Mouse (Mus musculus): ENCODE measurements around the gene Dqx1. TPM values are rescaled to one million over a fixed set of nuclear protein-coding genes. Genes with fewer than 3 reads are reported as not detected.

Dqx1 gene
- polyA plus RNA-seq, 1 experiment = 0.85 TPM

DNA sequence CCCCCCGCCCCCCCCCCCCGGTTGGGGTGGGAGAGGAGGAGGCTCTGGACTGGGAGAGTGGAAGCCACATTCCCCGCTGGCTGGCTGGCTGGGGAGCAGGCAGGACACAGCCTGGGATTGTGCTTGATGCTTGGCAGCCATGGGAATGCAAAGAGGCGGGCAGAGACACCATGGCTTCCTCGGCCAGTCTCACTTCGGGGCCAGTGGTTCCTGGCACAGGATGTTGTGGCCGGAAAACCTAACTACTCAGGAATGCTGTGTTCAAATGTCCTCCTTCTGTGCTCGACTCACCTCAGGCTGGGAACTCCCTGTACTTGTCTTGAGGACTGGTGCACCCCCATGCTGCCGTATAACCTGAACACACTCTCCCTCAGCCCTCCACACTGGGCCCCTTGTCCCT lies 29.9 kb upstream of the Dqx1 start:
- TF ChIP-seq GATA1 (IDR thresholded peaks at IDR 0.05; ENCODE audit: low read length) = no peak

DNA sequence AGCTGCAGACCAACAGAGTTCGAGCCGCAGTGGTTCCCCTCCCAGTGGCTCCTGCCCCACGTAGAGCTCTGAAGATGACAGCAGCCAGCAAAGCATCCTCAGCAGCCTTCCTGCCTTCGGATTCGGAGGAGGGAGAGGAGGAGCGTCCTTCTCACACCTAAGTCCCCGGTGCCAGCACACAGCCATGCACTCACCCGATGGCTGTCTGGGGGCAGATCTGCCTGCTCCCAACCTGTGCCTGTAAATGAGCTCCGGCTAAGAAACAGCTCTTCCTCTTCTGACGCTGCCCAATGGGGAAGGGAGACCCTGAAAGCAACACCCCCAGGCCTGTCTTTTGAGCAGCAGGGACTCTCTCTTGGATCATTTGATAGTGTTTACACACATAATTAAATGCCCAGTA lies 27.9 kb upstream of the Dqx1 start:
- TF ChIP-seq GATA1 (IDR thresholded peaks at IDR 0.05; ENCODE audit: low read length) = no peak

DNA sequence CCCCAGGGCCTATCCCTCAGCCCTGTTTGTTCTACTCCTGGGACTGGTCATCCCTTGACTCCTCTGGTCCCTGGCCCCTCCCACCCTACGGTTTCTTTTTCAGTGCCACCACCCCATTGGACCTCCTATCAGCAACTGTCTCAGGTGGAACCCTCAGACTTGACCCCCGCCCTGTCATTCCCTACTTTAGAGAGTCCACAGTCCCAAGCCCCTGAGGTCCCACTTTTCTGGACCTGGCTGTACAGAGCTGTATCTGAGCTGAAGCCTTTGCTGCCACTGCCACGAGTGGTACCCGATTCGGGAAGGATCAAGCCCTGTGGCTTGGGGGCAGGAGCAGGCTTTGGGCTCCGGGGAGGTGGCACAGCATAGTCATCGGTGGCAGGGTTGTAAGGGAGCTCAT lies 26.5 kb upstream of the Dqx1 start:
- no peak for TF ChIP-seq GATA1 (IDR thresholded peaks at IDR 0.05; ENCODE audit: low read length)

DNA sequence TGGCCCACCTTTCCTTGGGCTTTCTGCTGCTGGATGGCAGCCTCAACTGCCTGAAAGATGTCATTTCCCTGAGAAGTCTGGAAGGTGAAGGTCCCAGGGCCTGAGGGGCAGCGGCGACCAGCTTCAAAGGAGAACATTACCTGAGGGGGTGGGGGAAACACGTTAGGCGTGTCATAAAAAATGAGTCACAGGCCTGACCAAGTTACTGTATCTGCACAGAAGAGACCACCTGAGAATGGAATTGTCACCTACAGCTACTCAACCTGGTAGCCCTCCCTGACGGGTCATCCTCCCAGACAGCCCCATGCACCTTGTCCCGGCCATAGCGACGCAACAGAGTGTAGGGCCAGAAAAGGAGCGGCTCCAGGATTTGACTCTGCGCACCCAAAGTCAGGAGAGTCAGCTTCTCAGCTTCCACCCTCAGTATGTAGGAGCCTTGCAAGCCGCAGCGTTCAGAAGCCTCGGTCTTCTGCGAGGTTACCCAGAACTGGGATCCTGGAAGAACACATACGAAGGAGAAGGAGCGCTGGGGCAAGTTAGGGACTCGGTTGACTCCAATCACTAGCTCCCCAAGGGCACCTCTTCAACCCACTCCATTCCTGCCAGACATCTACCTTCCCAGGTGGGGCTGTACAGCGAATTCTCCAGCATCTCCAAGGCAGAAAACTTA lies 25.6 kb upstream of the Dqx1 start:
- TF ChIP-seq GATA1 (IDR thresholded peaks at IDR 0.05; ENCODE audit: low read length) = no peak

DNA sequence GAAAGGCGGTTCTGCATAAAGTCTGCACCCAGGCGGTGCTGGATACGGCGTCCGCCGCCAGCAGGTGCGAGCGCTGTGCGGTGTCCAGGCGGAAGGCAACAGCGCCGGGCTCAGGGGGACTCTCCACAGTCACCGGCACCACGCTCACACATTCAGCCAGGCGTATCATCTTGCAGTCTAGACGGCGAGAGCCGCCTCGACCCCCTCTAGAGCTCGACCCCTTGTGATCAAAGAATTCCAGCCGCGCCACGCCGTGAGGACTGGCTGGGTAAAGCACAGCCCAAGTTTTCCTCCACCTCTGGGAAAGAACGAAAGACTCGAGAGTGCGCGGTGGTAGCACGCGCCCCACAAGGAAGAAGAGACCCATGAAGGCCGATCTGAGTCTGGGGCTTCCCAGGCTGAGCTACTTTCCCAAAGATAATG lies 24.9 kb upstream of the Dqx1 start:
- TF ChIP-seq GATA1 (IDR thresholded peaks at IDR 0.05; ENCODE audit: low read length) = no peak

DNA sequence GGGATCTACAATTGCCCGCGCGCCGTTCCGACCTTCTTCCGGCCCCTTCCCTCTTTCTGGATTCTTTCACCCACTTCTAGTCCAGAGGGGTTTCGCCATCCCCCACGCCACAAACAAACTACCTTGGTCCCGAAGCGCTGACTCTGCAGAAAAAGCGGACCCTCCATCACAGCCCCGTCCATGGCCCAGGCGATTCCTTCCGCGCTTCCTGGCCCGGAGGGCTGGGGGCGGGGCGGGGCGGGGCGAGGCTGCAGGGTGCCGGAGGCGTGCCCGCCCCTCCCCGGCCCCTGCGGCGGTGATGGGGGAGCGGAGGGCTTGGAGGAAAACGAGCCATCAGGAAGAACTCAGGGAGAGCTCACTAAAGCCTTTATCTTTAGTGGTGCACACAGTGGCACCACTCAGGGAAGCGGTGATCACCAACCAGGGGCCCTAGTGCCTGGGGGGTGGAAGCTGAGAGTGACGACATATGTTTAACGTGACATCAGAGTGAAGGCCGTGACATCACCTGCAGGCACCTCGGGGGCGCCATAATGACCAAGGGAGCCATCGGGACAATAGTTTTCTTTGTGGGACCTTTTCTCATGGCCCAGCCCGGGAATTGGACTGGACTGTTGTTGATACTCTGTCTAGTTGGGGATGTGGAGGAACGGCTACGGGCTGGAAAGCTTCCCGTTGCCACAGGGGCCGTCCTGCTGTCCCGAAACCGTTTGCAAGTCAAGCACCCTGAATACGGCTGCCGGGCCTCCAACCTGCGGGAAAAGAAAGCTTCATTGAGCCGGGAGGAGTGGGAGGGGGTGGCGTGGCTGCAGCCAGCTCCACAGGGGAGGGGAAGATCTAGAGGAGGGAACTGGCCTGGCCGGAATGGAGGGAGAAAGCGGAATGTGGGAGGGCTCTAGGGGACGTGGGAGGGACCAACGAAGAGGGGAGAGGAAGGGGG lies 24.1 kb upstream of the Dqx1 start, which contains the start of the genes Dok1 and Loxl3:
Dok1 (minus strand) TSS at position 223 of the 937 bp plus-strand sequence.
Loxl3 (plus strand) TSS at position 925 of the 937 bp plus-strand sequence.
- TF ChIP-seq GATA1 (IDR thresholded peaks at IDR 0.05; ENCODE audit: low read length) = no peak

DNA sequence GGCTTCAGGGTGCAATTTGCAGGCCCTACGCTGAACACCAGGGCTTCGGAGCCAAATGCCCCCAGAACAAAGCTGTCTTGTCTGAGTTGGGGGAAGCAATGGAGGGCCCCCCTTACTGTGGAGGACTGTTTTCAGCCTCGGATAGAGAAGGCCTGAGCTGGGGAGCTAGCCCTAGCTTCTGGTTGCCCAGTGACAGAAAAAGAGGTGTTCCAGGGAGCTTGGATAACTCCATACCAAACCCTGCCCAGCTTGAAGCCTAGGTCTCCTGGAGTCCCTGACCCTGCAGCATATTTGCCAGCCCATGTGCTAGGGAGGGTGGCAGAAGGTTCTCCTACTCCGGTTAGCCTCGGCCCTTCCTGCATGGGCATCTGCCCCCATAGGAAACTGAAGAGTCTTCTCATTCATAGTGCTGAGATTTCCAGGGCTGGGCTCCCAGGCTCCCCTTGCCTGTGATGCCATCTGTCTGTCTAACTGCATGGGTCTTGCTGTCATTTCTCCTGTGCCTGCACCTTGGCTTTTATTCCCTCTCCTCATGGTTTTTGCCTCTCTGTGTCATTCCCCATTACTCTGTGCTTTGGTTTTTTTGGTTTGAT lies 23.1 kb upstream of the Dqx1 start:
- no peak for TF ChIP-seq GATA1 (IDR thresholded peaks at IDR 0.05; ENCODE audit: low read length)

DNA sequence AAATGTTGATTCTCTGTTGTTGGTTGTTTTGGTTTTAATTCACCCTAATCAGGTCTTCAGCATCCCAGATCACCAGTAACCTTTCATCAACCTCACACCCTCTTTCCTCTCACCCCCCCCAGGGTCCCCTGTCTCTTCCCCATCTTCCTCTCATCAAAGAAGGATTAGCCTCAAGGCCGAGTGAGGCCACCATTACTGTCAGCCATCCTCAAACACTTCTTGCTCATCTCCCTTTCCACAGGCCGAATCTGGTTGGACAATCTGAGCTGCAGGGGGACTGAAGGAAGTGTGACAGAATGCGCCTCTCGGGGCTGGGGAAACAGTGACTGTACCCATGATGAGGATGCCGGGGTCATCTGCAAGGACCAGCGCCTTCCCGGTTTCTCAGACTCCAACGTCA lies 20.5 kb upstream of the Dqx1 start:
- no peak for TF ChIP-seq GATA1 (IDR thresholded peaks at IDR 0.05; ENCODE audit: low read length)

DNA sequence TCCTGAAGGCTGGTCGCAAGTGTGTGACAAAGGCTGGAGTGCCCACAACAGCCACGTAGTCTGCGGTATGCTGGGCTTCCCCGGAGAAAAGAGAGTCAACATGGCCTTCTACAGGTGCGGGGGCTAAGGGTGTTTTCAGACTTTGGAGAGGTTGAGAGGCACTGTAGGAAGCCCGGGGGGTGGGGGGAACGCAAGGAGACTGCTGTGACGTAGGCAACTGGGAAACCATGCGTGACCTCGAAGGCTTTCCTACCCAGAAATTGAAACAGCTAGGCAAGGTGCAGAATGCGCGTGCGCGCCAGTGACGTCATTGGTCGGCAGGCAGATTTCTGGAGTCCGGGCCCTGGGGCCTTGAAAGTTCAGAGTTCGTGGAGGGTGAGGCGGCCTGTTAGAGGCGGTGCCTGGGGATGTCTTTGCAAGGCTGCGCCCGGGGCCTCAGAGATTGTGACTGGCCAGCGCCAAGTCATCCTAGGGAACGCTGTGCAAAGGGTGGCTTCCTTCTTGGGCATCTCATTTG lies 19.1 kb upstream of the Dqx1 start:
- TF ChIP-seq GATA1 (IDR thresholded peaks at IDR 0.05; ENCODE audit: low read length) = no peak

DNA sequence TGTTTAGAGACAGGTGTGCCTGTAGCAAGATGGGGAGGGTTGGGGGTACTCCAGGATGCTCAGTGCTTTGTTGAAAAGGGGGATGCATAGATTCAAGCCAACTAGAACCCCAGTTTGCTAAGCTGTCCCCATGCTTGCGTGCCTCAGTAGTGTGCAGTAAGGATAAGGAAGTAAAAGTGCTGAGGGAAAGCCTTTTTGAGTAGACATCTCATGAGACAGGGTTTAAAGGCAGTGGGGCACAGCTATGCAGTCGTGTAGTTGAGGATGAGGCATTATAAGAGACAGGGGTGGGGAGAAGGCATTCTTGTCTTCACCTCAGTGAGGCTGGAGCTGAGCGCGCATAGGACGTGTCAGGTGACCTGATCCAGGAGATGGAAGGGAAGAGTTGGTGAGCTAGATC lies 17.0 kb upstream of the Dqx1 start:
- TF ChIP-seq GATA1 (IDR thresholded peaks at IDR 0.05; ENCODE audit: low read length) = no peak

DNA sequence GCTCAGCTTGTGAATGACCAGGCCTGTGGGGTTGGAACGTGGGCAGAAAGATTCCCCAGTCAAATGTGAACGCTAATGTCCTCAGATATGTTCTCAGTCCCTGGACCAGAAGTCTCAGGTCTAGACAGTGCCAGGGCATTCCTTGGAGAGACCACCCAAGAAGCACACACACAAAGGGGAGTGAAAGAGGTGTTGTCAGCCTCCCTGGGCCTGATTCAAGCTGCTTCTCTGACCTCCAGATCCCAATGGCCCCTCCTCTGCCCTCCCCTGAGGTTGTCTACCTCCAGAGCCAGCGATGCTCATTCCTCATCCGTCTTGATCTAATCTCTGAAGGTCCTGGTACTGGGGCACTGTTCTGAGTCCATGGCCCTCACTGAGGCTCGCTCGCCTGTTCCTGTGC lies 14.1 kb upstream of the Dqx1 start:
- TF ChIP-seq GATA1 (IDR thresholded peaks at IDR 0.05; ENCODE audit: low read length) = no peak

DNA sequence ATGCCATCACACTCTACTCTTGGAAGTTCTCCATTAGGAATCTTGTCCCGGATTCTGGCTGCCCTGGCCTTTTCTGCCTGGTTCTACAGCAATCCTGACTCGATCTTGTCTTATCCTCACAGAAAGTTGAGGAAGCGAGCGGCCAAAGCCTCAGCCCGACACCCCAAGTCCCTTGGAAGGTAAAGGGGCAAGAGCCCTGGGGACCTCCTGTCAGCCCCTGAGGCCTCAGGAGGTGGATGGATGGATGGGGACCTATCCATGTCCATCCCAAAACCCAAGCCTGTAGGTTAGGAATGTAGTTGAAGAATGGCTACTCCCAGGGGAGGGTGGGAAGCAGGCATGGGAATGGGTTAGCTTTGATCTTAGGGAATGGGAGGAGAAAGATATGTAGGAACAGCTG lies 13.7 kb upstream of the Dqx1 start:
- no peak for TF ChIP-seq GATA1 (IDR thresholded peaks at IDR 0.05; ENCODE audit: low read length)

DNA sequence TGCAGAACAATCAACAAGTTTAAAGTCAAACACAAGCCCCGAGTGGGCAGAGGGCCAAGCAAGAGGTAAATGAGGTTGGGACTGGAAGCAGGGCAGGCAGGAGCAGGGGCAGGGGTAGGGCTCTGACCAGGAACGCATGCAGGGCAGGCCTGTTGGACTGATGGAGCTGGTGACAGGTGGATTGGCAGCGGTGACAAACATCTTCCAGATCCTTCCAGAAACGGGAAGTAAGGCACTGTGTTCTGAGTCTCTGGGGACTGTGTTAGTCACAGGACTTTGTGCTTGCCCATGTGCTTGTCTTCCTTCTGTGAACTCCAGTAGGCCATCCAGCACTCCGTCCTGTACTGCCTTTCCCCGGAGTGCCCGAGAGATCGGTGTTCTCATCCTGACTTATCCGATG lies 12.9 kb upstream of the Dqx1 start:
- no peak for TF ChIP-seq GATA1 (IDR thresholded peaks at IDR 0.05; ENCODE audit: low read length)

DNA sequence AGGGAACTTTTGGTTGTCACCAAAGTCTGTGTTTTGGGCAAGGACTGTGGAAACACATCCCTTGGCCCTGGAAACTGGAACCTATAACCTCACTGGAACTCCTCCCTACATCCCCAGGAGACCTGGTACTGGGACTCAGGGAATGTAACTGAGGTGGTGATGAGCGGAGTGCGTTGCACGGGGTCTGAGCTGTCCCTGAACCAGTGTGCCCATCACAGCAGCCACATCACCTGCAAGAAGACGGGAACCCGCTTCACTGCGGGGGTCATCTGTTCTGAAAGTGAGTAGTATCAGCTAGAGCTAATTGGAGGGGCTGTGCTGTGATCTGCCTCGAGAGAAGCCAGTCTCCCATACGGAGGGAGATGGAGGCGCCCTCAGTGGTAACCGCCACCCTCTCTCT lies 8.3 kb upstream of the Dqx1 start:
- no peak for TF ChIP-seq GATA1 (IDR thresholded peaks at IDR 0.05; ENCODE audit: low read length)

DNA sequence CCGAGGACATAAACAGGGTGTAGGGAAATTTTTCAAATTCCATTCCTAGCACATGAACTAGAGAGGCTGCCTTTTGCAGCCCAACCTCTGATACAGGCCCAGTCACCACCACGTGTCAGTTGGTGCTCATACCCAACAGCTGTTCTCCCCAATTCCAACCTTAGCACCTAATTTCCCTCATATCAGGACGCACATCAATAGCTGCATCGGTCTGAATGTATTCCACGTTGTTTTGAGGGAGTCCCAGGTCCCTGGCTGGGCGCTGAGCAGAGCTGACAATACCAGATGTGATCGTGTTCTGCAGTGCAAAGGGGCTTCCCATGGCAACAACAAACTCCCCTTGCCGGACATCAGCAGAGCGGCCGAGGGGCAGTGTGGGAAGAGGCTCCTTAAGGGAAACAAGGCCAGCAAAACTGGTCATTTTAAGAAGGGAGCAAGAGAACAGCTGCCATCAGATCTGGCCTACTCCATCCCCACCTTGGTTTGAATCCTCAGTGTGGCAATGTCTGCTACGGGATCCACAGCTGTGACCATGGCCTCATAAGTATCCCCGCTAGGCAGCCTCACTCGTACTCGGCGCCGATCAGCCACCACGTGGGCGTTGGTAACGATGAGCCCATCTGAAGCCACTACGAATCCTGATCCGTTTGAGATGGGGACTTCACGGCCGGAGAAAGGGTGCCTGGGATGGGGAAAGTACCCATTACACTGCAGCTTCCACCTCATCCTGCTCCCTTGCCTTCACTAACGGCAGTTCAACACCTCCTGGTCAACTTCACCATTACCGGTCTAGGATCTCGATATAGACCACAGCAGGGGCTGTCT lies 4.3 kb upstream of the Dqx1 start:
- no peak for TF ChIP-seq GATA1 (IDR thresholded peaks at IDR 0.05; ENCODE audit: low read length)

Measured in G1E-ER4 (cell line).